Mouse (Mus musculus): ENCODE data around the gene Fut1. TPM values are rescaled to one million over a fixed set of nuclear protein-coding genes. Genes with fewer than 3 reads are reported as not detected.

Gene Fut1
- total RNA-seq, 4 experiments from 2014 or later, result 0.21 TPM; not detected in 3

DNA sequence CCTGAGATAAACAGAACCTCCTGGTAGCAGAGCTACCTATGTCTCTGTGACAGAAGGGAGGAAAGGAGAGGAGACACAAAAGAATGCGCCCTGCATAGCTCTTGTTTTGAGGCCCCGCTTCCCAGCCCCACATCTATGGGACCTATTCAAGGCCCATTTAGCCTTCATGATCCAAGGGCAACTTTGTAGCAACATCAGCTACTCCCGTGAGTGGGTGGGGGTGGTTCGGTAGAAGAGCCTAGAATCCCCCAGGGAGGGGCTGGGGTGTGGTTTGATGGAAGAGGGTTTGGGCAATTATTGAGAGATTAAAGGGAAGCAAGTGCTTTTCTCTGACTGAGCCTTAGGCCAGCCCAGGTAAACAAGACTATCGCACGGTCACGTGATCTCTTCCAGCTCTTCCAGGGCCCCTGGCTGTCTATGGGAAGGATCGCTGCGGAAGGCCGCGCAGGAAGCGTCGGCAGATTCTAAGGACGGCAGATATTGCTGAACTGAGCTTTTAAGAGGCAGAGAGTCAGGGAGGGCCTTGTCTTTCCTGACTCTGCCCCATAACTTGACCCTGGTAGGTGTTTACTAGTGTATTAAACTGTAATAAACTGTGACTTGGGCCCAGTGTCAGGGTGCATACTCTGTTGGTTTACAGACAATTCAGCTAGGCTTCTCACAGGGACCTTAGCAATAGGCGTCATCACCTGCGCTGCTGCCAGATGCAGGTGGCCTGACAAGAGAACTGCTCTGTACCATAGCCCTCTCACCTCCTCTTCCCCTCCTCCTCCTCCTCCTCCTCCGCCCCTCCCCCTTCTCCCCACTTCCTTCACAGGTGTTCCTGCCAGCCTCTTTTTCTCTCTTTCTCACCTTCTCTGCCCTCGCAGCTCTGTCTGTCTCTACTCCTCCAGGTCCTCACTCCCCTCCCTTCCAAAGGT is 17.9 kb upstream of the Fut1 start:
- DNase-seq (ENCODE audit: low spot score in 2 of 2), result no peak

DNA sequence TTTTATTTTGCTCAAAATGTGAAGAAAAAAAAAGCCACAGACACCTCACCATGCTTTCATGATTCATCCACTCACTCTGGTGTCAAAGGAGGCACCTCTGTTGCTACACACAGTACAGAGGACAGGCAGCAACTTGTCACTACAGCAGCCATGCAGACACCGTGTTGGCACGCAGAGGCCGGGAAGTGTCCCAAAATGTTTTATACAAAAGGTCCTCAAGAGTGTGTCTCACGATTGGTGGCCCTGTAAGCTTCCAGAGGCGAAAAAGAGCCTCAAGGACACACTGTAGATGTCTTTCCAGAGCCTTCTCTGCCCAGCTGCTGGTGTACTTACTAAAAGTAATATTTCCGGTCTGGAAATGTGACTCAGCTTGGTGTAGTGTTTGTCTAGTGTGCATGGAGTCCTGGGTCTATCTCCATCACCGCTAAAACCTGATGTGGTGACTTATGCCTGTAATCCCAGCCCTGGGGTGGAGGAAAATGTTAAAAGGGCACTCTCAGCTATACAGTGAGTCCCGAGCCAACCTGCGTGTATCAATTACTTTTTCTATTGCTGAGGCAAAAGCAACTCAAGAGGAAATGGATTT is 11.3 kb upstream of the Fut1 start:
- DNase-seq (ENCODE audit: low spot score in 2 of 2), result no peak

DNA sequence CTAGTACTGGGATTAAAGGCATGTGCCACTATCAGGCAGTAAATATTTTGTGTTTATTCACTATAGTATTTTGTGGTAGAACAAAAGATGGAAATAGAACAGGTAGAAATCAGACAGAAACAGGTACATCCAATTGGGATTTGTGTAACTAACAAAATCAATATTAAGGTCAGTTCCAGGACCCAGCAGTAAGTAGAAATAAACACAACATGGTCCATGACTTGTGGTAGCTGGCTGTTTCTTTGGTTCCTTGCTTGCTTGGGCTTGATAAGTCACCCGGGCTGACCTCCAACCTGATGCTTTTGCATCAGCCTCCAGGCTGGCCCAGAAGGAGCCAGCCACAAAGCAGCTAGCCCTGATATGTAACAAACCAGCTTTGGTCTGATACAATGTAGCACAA is 7.6 kb upstream of the Fut1 start:
- DNase-seq (ENCODE audit: low spot score in 2 of 2), result no peak

DNA sequence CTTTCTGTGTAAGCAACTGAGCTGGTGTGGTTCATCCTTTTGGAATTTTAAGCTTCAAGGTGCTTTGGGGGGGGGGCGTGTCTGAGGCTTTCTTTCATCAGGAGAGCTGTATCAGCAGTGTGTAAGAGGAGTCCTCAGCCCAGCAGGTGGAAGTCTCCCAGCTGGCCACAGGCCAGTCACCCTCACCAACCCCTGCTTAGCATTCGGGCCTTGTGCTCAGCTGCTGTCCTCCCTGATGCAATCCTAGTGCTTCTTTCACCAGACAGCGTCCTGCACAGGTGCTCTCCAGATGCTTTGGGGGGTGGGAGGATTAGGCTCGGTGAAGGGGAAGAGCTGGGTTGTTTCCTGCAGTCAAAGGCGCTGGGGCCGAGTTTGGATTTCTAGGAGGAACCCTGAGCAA is 812 bp upstream of the Fut1 start:
- no peak for DNase-seq (ENCODE audit: low spot score in 2 of 2)

DNA sequence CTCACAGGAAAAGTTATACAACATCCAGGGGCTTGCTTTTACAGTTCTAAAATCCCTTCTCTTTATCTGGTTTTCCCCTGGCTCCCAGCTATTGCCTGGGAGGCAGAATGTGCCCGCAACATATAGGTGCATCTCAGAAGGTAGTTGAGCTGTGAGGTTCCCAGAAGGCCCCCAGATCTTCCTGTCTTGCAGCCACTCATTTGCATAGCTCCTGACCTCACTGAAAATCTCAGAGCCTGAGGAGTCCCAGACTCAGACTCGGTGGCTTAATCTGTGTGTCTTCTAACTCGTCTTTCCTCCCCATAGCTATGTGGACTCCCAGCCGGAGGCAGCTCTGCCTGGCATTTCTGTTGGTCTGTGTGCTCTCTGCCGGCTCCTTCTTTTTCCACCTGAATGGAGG is 1.2 kb downstream of the Fut1 start:
- no peak for DNase-seq (ENCODE audit: low spot score in 2 of 2)

DNA sequence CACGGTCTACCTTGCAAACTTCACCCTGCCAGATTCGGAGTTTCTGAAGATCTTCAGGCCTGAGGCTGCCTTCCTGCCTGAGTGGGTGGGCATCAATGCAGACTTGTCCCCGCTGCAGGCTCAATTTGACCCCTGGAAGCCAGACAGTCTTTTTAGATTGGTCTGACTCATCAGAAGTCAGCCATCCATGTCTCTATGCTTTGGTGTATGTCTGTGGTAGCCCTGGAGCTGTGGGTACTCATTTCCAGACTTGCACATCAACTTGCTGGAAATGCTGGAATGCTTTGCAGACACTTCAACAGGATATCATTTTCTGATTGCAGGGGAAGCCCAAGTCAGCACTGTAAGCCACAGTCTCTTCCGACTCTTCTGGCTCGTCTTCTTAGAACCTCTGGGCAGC is 2.5 kb downstream of the Fut1 start:
- DNase-seq (ENCODE audit: low spot score in 2 of 2), result no peak

DNA sequence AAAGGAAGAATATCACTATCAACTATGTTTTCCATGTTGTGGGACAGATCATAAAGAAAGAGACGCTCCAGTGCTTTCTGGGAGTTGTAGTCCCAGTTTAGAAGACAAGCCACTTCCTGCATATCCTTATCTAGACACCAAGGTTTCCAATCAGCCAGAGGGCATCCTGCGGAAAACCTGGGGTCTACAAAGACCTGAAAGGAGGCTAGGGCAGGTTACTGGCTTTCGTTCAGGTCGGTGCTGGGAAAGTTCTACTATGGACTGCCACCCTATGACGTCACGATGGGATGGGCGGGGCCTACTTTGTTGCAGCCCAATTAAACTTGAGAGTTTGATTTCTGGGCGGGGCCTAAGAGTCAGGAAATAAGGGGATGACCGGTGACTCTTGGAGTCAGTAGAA is 4.4 kb downstream of the Fut1 start, which contains the start of gene Izumo1:
Gene Izumo1, plus strand, starts transcription at position 369 of the 400 bp plus-strand sequence.
- no peak for DNase-seq (ENCODE audit: low spot score in 2 of 2)

DNA sequence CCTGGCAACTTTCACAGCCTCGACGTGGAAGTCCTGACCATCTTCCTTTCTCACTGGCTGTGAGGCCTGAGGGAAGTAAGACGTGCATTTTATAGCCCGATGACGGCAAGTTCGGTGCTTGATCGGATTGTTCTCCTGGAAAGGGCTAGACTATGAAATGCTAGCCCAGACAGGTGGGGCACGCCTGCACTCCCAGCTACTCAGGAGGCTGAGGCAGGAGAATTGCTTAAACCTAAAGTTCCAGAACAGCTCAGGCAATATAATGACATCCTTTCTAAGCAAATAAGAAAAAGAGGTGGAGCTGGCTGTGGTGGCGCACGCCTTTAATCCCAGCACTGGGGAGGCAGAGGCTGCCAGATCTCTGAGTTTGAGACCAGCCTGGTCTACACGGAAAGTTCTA is 6.4 kb downstream of the Fut1 start:
- no peak for DNase-seq (ENCODE audit: low spot score in 2 of 2)

DNA sequence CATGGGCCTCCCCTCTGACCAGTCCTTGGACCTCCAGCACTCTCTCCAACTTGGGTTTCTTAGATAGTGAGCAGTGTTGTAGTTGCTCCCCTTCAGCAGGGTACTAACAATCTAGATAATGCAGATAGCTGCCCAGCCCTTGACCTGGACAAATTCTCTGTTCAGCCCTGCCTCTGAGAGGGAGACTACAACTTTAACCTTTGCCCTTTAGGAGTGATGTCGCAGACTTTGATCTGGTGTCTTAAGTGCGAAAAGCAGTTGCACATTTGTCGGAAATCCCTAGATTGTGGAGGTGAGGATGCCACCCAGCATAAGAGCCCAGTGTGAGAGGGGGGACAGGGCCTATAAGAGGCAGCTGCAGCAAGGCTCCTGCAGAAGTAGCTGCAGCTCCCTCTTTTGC is 7.6 kb downstream of the Fut1 start:
- DNase-seq (ENCODE audit: low spot score in 2 of 2), result no peak

DNA sequence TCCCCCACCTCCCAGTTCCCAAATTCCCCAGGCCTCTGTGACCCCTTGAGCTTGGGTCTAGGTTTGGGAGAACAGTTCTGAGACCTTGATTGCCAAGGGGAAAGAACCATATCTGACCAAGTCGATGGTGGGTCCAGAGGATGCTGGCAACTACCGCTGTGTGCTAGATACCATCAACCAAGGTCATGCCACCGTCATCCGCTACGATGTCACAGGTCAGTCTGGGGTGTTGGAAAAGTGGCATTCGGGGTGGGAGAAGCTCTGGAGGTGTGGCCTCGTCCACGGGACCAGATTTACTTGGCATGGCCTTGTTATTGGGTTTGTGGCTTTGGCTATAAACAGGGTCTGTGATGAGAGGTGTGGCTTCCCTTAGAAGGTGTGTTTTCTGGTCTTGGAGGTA is 8.4 kb downstream of the Fut1 start:
- DNase-seq (ENCODE audit: low spot score in 2 of 2), result no peak

DNA sequence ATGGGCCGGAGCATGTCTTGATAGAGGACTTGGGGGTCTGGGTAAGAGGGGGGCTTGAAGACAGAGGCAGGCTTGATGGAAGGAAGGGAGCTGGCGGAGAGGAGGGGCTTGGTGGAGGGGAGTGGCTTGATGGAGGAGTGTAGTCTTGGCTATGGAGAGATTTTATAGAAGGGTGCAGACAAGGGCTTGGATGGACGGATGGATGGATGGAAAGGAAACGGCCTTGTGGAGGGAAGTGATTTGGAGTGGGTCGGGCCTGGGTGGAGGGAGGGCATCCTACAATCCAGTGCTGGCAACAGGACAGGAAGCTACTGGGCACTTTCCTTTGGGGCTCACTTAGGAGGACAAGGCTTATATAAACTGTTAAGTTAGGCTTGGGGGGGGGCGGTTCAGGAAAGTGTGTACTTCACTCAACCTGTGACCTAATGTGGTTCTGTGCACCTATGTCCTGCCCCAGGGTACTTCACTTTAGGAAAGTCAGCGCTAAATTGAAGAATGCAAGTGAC is 9.5 kb downstream of the Fut1 start:
- DNase-seq (ENCODE audit: low spot score in 2 of 2), result no peak

DNA sequence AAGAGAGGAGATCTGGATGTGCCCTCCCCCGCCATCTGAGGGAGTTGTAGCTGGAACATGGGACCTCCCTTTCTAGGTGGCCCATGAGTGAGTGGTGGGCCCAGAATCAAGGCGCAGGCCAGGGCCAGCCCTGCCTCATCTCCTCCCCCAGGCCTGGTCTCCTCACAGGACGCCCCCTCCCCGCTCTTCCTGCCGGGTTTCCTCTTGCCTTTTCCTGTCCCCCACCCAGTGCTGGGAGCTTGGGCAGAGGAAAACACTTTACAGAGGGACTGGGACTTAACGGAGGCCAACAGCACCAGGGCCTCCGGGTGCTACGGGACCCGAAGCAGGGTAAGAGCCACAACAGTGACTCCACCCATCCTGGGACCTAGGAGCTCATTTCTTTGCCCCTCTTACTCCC is 10.2 kb downstream of the Fut1 start, which contains the start of gene Rasip1:
Gene Rasip1, plus strand, starts transcription at position 228 of the 400 bp plus-strand sequence.
- no peak for DNase-seq (ENCODE audit: low spot score in 2 of 2)

DNA sequence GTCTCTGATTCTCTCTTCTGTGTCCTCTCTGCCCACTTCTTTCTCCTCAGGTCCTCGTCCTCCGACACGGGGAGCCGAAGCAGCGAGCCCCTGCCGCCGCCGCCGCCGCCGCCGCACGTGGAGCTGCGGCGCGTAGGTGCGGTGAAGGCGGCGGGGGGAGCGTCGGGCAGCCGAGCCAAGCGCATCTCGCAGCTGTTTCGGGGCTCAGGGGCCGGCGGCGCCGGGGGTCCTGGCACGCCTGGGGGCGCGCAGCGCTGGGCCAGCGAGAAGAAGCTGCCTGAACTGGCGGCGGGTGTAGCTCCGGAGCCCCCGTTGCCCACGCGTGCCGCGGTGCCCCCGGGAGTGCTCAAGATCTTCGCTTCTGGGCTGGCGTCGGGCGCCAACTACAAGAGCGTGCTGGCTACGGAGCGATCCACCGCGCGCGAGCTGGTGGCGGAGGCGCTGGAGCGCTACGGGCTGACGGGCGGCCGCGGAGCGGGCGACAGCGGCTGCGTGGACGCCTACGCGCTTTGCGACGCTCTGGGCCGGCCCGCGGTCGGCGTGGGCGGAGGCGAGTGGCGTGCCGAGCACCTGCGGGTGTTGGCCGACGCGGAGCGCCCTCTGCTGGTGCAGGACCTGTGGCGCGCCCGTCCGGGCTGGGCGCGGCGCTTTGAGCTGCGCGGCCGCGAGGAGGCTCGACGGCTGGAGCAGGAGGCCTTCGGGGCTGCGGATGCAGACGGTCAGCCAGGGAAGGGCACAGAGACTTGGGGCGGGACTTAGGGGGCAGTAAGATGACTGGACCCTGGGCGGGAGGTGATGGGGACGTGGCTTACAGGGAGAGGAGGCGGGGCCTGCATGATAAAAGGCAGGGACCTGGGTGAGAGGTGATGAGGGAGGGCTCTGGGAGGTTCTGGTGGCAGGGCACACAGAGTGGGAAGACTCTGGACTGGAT is 11.5 kb downstream of the Fut1 start:
- peak; percentile 55 to 77 for DNase-seq (ENCODE audit: low spot score in 2 of 2)

DNA sequence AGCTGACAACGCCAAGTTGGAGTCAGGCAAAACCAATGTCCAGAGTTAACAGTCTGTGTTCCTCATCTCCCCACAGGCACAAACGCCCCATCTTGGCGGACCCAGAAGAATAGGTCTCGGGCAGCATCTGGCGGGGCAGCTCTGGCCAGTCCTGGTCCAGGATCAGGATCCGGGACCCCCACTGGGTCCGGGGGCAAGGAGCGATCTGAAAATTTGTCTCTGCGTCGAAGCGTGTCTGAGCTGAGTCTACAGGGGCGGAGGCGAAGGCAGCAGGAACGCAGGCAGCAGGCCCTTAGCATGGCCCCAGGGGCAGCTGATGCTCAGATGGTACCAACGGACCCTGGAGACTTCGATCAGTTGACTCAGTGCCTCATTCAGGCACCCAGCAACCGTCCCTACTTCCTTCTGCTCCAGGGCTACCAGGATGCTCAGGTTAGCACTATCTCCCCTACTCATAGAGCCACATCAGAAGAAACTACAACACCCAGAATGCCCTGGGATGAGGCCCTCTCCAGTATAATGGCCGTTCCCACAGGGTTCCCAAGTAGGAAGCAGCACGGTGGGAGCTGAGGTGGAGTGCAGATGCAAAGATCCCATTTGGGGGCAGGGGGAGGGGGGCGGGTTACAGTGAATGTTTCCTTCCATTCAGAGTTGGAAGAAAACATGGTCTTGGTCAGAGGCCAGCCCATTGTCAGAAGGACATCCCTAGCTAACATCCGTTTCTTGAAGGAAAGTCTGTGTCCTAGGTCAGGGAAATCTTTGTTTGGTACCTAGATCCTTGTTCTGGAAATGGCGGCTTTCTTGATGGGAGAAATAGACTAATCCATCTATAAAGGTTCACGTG is 13.2 kb downstream of the Fut1 start:
- no peak for DNase-seq (ENCODE audit: low spot score in 2 of 2)

DNA sequence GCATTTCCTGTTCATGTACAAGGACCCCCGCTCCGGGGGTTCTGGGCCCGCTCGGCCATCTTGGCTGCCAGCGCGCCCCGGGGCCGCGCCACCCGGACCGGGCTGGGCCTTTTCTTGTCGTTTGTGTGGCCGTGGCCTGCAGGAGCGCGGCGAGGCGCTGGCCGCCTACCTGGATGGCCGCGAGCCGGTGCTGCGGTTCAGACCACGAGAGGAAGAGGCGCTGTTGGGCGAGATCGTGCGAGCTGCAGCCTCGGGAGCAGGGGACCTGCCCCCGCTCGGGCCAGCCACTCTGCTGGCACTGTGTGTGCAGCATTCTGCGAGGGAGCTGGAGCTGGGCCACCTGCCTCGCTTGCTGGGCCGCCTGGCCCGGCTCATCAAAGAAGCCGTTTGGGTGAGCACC is 15.4 kb downstream of the Fut1 start:
- DNase-seq (ENCODE audit: low spot score in 2 of 2), result no peak

DNA sequence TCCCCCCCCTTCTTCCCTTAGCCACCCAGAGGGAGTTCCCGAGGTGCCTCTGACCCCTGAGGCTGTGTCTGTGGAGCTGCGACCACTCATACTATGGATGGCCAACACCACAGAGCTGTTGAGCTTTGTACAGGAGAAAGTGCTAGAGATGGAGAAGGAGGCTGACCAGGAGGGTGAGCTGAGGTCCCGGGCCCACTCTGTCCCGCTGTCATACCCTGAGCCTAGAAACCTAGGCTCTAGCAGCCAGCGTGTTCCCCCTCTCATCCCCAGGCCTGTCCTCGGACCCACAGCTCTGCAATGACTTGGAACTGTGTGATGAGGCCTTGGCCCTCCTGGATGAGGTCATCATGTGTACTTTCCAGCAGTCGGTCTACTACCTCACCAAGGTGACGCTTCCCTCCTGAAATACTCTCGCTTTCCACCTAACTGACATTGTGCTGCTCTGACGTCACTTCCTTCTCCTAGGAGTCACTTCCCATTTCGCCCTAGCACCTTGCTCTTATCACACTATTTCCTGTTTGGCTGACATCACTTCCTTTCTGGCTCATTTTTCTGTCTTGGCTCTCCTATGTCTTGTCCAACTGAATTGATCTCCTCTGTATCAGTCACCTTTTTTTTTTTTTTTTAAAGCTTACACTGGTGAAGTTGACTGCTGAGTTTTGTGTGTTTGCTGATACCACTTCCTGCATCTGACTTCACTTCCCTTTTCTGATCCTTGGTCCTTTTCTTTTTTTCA is 18.0 kb downstream of the Fut1 start:
- DNase-seq (ENCODE audit: low spot score in 2 of 2), result no peak

DNA sequence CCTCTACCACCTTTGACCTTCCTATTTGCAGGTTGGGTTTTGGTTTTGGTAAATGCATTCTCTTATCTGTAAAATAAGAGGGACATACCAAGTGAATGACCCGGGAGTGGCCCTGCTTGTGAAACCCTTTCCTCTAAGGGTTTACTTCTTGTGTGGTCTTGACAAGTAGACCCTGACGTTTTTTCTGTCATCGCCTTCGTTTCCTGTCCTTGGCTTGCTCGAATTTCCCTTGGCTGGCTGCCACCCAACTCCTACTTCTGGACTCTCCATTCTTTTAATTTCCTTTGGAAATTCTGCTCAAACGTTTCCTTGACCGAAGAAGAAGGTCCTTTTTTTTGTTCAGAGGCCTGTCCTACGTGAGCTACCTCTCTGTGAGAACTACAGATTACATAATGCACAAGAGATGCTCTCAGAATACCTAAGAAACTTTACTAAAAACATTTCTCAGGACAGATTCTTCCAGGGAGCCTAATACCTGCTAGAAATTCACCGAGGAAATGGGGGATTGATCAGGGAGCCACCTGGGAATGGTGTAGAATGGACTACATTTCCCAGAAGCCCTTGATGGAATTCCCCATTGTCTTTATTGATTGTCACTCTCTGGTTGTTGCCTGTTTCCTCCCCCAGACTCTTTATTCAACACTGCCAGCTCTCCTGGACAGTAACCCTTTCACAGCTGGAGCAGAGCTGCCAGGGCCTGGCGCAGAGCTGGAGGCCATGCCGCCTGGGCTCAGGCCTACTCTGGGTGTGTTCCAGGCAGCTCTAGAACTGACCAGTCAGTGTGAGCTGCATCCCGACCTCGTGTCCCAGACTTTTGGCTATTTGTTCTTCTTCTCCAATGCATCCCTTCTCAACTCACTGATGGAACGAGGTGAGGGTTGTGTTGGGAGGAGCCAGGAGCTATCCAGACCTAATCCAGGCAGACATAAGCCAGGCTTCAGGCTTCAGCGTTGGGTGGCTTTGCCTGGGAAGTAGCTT is 18.9 kb downstream of the Fut1 start:
- no peak for DNase-seq (ENCODE audit: low spot score in 2 of 2)

DNA sequence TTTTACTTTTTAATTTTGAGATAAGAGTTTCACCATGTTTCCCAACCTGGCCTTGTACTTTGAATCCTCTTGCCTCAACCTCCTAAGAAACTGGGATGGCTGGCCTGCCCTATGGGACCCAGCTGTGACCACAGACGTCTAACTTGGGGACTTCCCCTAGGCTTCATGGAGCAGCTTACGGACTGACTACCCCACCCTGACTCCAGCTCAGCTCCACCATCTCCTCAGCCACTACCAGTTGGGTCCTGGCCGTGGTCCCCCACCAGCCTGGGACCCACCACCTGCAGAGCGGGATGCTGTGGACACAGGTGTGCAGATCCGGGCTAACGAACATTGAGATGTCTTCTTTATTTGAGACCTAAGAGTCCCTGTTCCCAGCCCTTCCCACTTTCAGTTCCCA is 20.6 kb downstream of the Fut1 start:
- DNase-seq (ENCODE audit: low spot score in 2 of 2), result no peak

All from left cerebral cortex, adult 8-10 months (tissue).